Mouse (Mus musculus): ENCODE measurements around the gene Fam161a. TPM values are rescaled to one million over a fixed set of nuclear protein-coding genes. Genes with fewer than 3 reads are reported as not detected.

Fam161a gene
- total and polyA plus RNA-seq, 3 experiments: 1.4 to 2.0 (median 1.5) TPM

DNA sequence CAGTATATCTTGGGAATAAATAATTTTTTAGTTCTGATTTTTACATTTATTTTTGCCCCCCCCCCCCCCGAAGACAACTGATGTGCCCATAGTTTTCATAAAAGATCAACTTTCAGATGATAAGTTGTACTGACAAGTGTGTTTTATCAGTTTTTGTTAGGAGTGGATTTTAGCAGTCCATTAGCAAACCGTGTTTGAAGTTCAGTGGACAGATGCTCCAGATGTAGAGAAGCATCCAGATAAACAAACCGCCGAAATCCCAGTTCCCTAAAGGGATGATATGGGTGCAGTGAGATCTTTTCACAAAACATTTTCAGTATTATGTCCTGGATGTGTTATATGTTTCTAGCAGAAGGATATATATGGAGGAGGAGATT is 1.5 kb downstream of the Fam161a start:
- no peaks in the 10 kb centered on the region for H3K79me2 ChIP-seq (replicated peaks; ENCODE audit: control insufficient read depth, extremely low read depth, insufficient read depth, poor library complexity, severe bottlenecking)
- dilution Hi-C loops (cut with MboI; ENCODE audit: extremely low pct_ligation_motif_present, extremely low pct_unique_long_range_greater_than_20kb, low sequenced_read_pairs) (no loop called here), in situ Hi-C loops (cut with MboI; ENCODE audit: low pct_ligation_motif_present, low pct_unique_long_range_greater_than_20kb, low sequenced_read_pairs) (loop anchor here (5.0 kb wide), 1 partner anchor 258 kb away; no protein-coding TSS in a partner anchor)
- H3K9ac ChIP-seq (ENCODE audit: insufficient read depth, low read depth): peak overlapping the region; percentile 68
- peak overlapping the region; percentile 55 for H3K4me2 ChIP-seq (ENCODE audit: insufficient read depth, low read depth, poor library complexity, severe bottlenecking)
- H3K4me1 ChIP-seq (ENCODE audit: control insufficient read depth in 1 of 2, insufficient read depth in 2 of 2): peaks cover 3 to 13% of the 10 kb centered on the region in 2 experiments; a peak in 3 of 4 replicates
- no peaks in the 10 kb centered on the region for H3K9me3 ChIP-seq (replicated peaks; ENCODE audit: low read length)
- no peak for DNase-seq (ENCODE audit: extremely low read depth)
- no peak for TF ChIP-seq KAT2A (IDR thresholded peaks at IDR 0.05; ENCODE audit: insufficient replicate concordance, low read length)
- TF ChIP-seq BHLHE40 (IDR thresholded peaks at IDR 0.05; ENCODE audit: low read depth, low read length): no peak
- no peak for TF ChIP-seq ZNF384 (IDR thresholded peaks at IDR 0.05; ENCODE audit: low read depth, low read length)
- TF ChIP-seq EP300 (IDR thresholded peaks at IDR 0.05; ENCODE audit: low read length): no peak
- TF ChIP-seq ETS1 (conservative IDR thresholded peaks at IDR 0.05; ENCODE audit: low read depth, low read length): no peak
- TF ChIP-seq JUN (IDR thresholded peaks at IDR 0.05; ENCODE audit: insufficient read depth, low read depth, low read length): no peak
- no peak for TF ChIP-seq MEF2A (IDR thresholded peaks at IDR 0.05; ENCODE audit: borderline replicate concordance, low read depth, low read length)
- no peak for TF ChIP-seq SIN3A (IDR thresholded peaks at IDR 0.05; ENCODE audit: low read length)
- no peak for TF ChIP-seq PAX5 (IDR thresholded peaks at IDR 0.05; ENCODE audit: low read length)
- no peak overlapping the region for H3K27ac ChIP-seq (ENCODE audit: insufficient read depth, low read depth)
- H3K4me3 ChIP-seq (replicated peaks in 1 of 3; ENCODE audit: low read depth in 2 of 3, low read length in 2 of 3, poor library complexity in 1 of 3): peak overlapping the region in 2 of 3 experiments; percentile 60 to 76
- H3K27me3 ChIP-seq (replicated peaks): no peaks in the 10 kb centered on the region
- H3K36me3 ChIP-seq (replicated peaks in 1 of 2; ENCODE audit: control insufficient read depth in 1 of 2, insufficient read depth in 1 of 2, low read length in 1 of 2): peaks cover 9 to 26% of the 10 kb centered on the region in 2 experiments

DNA sequence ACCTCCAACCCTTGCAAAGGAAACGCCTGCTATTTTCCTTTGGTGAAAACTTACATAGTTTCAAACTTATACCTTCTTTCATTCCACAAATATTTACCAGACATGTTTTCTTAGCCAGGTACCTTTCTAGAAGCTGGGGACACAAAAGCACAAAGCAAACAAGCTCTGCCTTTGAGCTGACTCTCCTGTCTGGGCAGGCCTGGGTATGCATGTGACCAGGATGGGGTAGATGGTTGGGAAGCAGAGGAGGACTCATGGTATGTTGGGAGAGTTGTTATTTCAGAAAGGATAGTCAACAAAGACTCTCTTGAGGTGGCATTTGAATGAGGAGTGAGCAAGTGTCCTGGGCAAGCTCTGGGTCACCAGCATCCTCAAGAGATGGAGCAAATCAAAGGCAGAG is 5.8 kb downstream of the Fam161a start:
- Histone ChIP-seq H3K27me3 (replicated peaks) (no peaks in the 10 kb centered on the region), H3K27ac (ENCODE audit: insufficient read depth, low read depth) (no peak overlapping the region), H3K4me1 (ENCODE audit: control insufficient read depth in 1 of 2, insufficient read depth in 2 of 2) (0 out of 4 replicates have a peak, but pooled peaks cover 0 to 5% of the 10 kb centered on the region in 2 experiments), H3K36me3 (replicated peaks in 1 of 2; ENCODE audit: control insufficient read depth in 1 of 2, insufficient read depth in 1 of 2, low read length in 1 of 2) (peaks cover 0 to 2% of the 10 kb centered on the region in 2 experiments), H3K4me2 (ENCODE audit: insufficient read depth, low read depth, poor library complexity, severe bottlenecking) (no peak overlapping the region), H3K9ac (ENCODE audit: insufficient read depth, low read depth) (no peak overlapping the region), H3K79me2 (replicated peaks; ENCODE audit: control insufficient read depth, extremely low read depth, insufficient read depth, poor library complexity, severe bottlenecking) (no peaks in the 10 kb centered on the region), H3K9me3 (replicated peaks; ENCODE audit: low read length) (peaks cover 2% of the 10 kb centered on the region), H3K4me3 (replicated peaks in 1 of 3; ENCODE audit: low read depth in 2 of 3, low read length in 2 of 3, poor library complexity in 1 of 3) (no peak overlapping the region)
- DNase-seq (ENCODE audit: extremely low read depth): no peak
- dilution Hi-C loops (cut with MboI; ENCODE audit: extremely low pct_ligation_motif_present, extremely low pct_unique_long_range_greater_than_20kb, low sequenced_read_pairs) (no loop called here), in situ Hi-C loops (cut with MboI; ENCODE audit: low pct_ligation_motif_present, low pct_unique_long_range_greater_than_20kb, low sequenced_read_pairs) (no loop called here)
- no peak for TF ChIP-seq USF2 (conservative IDR thresholded peaks at IDR 0.05; ENCODE audit: low read depth, low read length)

DNA sequence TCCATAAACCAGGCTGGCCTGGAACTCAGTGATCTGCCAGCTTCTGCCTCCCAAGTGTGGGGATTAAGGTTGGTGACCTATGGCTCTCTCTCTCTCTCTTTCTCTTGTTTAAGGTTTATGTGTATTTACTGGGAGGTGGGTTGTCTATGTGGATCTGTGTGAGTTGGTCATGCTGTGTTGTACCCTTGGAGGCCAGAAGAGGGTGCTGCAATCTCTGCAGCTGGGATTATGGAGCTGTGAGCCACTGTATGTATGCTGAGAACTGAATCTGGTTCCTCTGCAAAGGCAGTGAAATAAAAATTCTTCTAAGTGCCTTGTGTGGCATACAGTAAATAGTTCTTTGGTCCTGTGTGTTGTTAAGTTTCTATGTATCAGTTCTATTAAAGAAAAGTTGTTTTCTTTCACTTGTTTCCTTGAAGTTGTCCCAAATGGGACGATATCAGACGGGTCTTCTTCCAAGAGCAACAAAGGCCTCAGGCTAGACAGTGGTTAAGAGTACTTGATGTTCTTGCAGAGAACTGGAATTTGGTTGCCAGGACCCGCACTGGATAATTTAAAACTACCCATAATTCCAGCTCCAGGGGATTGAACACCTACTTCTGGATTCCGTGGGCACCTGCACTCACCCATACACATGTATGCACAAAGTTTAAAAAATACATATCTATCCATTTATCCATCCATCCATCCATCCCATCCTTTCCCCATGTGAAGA is 6.4 kb downstream of the Fam161a start:
- H3K9me3 ChIP-seq (replicated peaks; ENCODE audit: low read length): peaks cover 6% of the 10 kb centered on the region
- no peak overlapping the region for H3K4me3 ChIP-seq (replicated peaks in 1 of 3; ENCODE audit: low read depth in 2 of 3, low read length in 2 of 3, poor library complexity in 1 of 3)
- no peaks in the 10 kb centered on the region for H3K79me2 ChIP-seq (replicated peaks; ENCODE audit: control insufficient read depth, extremely low read depth, insufficient read depth, poor library complexity, severe bottlenecking)
- H3K9ac ChIP-seq (ENCODE audit: insufficient read depth, low read depth): no peak overlapping the region
- H3K4me2 ChIP-seq (ENCODE audit: insufficient read depth, low read depth, poor library complexity, severe bottlenecking): no peak overlapping the region
- dilution Hi-C loops (cut with MboI; ENCODE audit: extremely low pct_ligation_motif_present, extremely low pct_unique_long_range_greater_than_20kb, low sequenced_read_pairs) (no loop called here), in situ Hi-C loops (cut with MboI; ENCODE audit: low pct_ligation_motif_present, low pct_unique_long_range_greater_than_20kb, low sequenced_read_pairs) (no loop called here)
- DNase-seq (ENCODE audit: extremely low read depth): peak; percentile 41
- no peaks in the 10 kb centered on the region for H3K27me3 ChIP-seq (replicated peaks)
- H3K27ac ChIP-seq (ENCODE audit: insufficient read depth, low read depth): no peak overlapping the region
- peaks cover 0 to 2% of the 10 kb centered on the region in 2 experiments for H3K36me3 ChIP-seq (replicated peaks in 1 of 2; ENCODE audit: control insufficient read depth in 1 of 2, insufficient read depth in 1 of 2, low read length in 1 of 2)
- 0 out of 4 replicates have a peak, but pooled peaks cover 0 to 5% of the 10 kb centered on the region in 2 experiments for H3K4me1 ChIP-seq (ENCODE audit: control insufficient read depth in 1 of 2, insufficient read depth in 2 of 2)
- no peak for TF ChIP-seq EP300 (IDR thresholded peaks at IDR 0.05; ENCODE audit: low read length)
- no peak for TF ChIP-seq UBTF (IDR thresholded peaks at IDR 0.05; ENCODE audit: low read depth, low read length)
- no peak for TF ChIP-seq TCF12 (IDR thresholded peaks at IDR 0.05; ENCODE audit: low read depth, low read length)
- TF ChIP-seq ELF1 (IDR thresholded peaks at IDR 0.05; ENCODE audit: low read depth, low read length): no peak
- peak; percentile 72 for TF ChIP-seq RAD21 (IDR thresholded peaks at IDR 0.05; ENCODE audit: low read depth, low read length)
- TF ChIP-seq NELFE (IDR thresholded peaks at IDR 0.05; ENCODE audit: low read depth, low read length): no peak
- TF ChIP-seq ETS1 (conservative IDR thresholded peaks at IDR 0.05; ENCODE audit: low read depth, low read length): no peak
- no peak for TF ChIP-seq PAX5 (IDR thresholded peaks at IDR 0.05; ENCODE audit: low read length)
- TF ChIP-seq CHD2 (IDR thresholded peaks at IDR 0.05; ENCODE audit: low read length): no peak
- no peak for TF ChIP-seq ZNF384 (IDR thresholded peaks at IDR 0.05; ENCODE audit: low read depth, low read length)
- TF ChIP-seq USF1 (IDR thresholded peaks at IDR 0.05; ENCODE audit: low read depth, low read length): no peak
- TF ChIP-seq CTCF (conservative IDR thresholded peaks at IDR 0.05 in 1 of 2, IDR thresholded peaks at IDR 0.05 in 1 of 2; ENCODE audit: low read depth in 2 of 2, low read length in 2 of 2): peak; percentile 30 to 69; a peak in 3 of 4 replicates
- TF ChIP-seq POLR2AphosphoS2 (IDR thresholded peaks at IDR 0.05; ENCODE audit: low read depth, low read length): no peak
- TF ChIP-seq MXI1 (IDR thresholded peaks at IDR 0.05; ENCODE audit: low read depth, low read length): no peak
- no peak for TF ChIP-seq GABPA (IDR thresholded peaks at IDR 0.05; ENCODE audit: insufficient replicate concordance, low read depth, low read length)
- TF ChIP-seq HCFC1 (IDR thresholded peaks at IDR 0.05; ENCODE audit: low read depth, low read length): no peak
- TF ChIP-seq MEF2A (IDR thresholded peaks at IDR 0.05; ENCODE audit: borderline replicate concordance, low read depth, low read length): no peak
- no peak for TF ChIP-seq POLR2A (IDR thresholded peaks at IDR 0.05; ENCODE audit: low read depth, low read length)
- no peak for TF ChIP-seq RCOR1 (conservative IDR thresholded peaks at IDR 0.05; ENCODE audit: low read depth, low read length)
- TF ChIP-seq SIN3A (IDR thresholded peaks at IDR 0.05; ENCODE audit: low read length): no peak

Measured in CH12.LX (cell line).